Mouse (Mus musculus) cerebellum, adult 11-12 months (tissue): ENCODE results near the gene Atrn.

Experiments used
- DNase-seq: peaks from one replicate; pipeline ENCODE4 v3.0.0; 2022

Gene Atrn

GRCm38 (mm10) chr2:131040854-131041825 lies 134.8 kb downstream of the Atrn start:
- peak; percentile 64 for DNase-seq

- no peak for DNase-seq
Observed at GRCm38 (mm10) chr2:131042988-131043387, 136.7 kb downstream of the Atrn start, which contains the start of gene Gfra4. Gfra4 (minus strand) TSS chr2:131043088.

GRCm38 (mm10) chr2:131044354-131044852 lies 138.1 kb downstream of the Atrn start:
- DNase-seq = no peak

GRCm38 (mm10) chr2:131044989-131045720 lies 138.9 kb downstream of the Atrn start:
- no peak for DNase-seq

- no peak for DNase-seq
Observed at GRCm38 (mm10) chr2:131046025-131046424, 139.7 kb downstream of the Atrn start.

- no peak for DNase-seq
Observed at GRCm38 (mm10) chr2:131052043-131052442, 145.7 kb downstream of the Atrn start.

GRCm38 (mm10) chr2:131052862-131053418 lies 146.6 kb downstream of the Atrn start:
- DNase-seq = no peak

- no peak for DNase-seq
Observed at GRCm38 (mm10) chr2:131053851-131054645, 147.8 kb downstream of the Atrn start.

GRCm38 (mm10) chr2:131054646-131055264 lies 148.5 kb downstream of the Atrn start:
- DNase-seq = no peak

- no peak for DNase-seq
Observed at GRCm38 (mm10) chr2:131055631-131056030, 149.3 kb downstream of the Atrn start.

- DNase-seq = no peak
Observed at GRCm38 (mm10) chr2:131056191-131056590, 149.9 kb downstream of the Atrn start.

GRCm38 (mm10) chr2:131058672-131059071 lies 152.4 kb downstream of the Atrn start:
- DNase-seq = no peak

- DNase-seq = no peak
Observed at GRCm38 (mm10) chr2:131059377-131059776, 153.1 kb downstream of the Atrn start.

GRCm38 (mm10) chr2:131059781-131060540 lies 153.7 kb downstream of the Atrn start:
- no peak for DNase-seq

GRCm38 (mm10) chr2:131060784-131061183 lies 154.5 kb downstream of the Atrn start:
- no peak for DNase-seq

GRCm38 (mm10) chr2:131061607-131062006 lies 155.3 kb downstream of the Atrn start:
- DNase-seq = no peak

GRCm38 (mm10) chr2:131063404-131063864 lies 157.1 kb downstream of the Atrn start, which contains the start of gene Adam33:
Adam33 (minus strand) TSS chr2:131063814.
- no peak for DNase-seq

GRCm38 (mm10) chr2:131066342-131066741 lies 160.0 kb downstream of the Atrn start:
- no peak for DNase-seq

- DNase-seq = no peak
Observed at GRCm38 (mm10) chr2:131067481-131067880, 161.2 kb downstream of the Atrn start.

- no peak for DNase-seq
Observed at GRCm38 (mm10) chr2:131072536-131072935, 166.2 kb downstream of the Atrn start.
